Mouse (Mus musculus) bone marrow macrophage, adult 2 months (primary cell): ENCODE measurements around the gene Sypl.

Source experiments
- CTCF ChIP-seq: IDR thresholded peaks from 2 replicates; pipeline ENCODE4 v1.5.1; 2012; ENCODE audit warnings: low read depth, mild to moderate bottlenecking, low read length, moderate library complexity
- POLR2A ChIP-seq: IDR thresholded peaks from 2 replicates; pipeline ENCODE4 v1.6.1; 2012; ENCODE audit warnings: mild to moderate bottlenecking, low read depth, low read length, borderline replicate concordance

DNA sequence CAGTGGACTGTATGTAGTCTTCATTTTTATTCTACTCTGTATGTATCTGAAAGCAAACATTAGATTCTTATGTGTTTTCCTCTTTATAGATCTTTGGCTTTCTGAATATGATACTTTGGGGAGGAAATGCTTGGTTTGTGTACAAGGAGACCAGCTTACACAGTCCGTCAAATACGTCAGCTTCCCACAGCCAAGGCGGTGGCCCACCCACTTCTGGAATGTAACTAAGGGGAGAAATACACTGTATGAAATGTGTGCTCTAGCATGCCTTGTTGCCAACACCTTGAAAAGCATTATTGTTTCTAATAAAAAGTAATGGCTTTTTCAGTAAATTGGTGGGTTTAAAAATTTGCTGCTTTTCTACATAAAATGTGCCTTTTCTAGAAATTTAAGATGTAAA, 21.8 kb downstream of the Sypl start:
- no peak for TF ChIP-seq CTCF
- TF ChIP-seq POLR2A: no peak
